Mouse (Mus musculus) c-Kit-negative CD71-positive TER-119-positive erythroid progenitor cells, embryonic 14.5 days (primary cell): ENCODE measurements around the gene Pcf11.

ENCODE experiments used
- DNase-seq: peaks from one replicate; pipeline ENCODE4 v3.0.0-alpha.2; 2013; ENCODE audit warnings: low read depth, low spot score

Gene Pcf11

DNA sequence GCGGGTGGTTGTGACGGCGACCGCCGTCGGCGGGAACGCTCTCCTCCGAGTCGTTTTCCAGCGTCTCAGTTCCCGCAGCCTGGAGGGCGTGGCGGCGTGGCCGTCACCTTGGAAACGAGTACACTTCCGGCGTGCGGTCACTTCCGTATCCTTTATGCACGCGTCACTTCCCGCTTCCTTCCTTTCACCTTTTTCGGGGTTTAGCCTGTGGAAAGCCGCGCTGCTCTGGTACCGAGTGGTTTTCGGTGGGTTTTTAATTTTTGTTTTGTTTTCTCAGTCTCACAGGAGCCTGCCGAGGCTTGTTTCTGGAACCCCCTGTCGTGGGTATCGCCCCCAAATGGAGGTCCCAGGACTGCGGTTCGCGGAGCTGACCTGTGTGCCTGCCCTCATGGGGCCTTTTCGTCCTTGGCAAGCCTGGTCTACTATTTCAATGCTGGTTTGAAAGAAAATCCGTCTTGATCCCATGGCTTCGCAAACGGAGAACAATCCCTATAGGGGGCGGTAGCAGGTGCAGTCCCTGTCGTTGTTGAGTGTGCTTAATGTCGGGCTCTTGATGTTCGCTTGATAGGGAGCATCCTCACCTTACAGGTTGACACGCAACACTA is 32.6 kb downstream of the Pcf11 start, which contains the start of gene Ankrd42:
Gene Ankrd42 (minus strand): TSS at position 122 of the 605 bp plus-strand sequence.
- peak; percentile 86 for DNase-seq

DNA sequence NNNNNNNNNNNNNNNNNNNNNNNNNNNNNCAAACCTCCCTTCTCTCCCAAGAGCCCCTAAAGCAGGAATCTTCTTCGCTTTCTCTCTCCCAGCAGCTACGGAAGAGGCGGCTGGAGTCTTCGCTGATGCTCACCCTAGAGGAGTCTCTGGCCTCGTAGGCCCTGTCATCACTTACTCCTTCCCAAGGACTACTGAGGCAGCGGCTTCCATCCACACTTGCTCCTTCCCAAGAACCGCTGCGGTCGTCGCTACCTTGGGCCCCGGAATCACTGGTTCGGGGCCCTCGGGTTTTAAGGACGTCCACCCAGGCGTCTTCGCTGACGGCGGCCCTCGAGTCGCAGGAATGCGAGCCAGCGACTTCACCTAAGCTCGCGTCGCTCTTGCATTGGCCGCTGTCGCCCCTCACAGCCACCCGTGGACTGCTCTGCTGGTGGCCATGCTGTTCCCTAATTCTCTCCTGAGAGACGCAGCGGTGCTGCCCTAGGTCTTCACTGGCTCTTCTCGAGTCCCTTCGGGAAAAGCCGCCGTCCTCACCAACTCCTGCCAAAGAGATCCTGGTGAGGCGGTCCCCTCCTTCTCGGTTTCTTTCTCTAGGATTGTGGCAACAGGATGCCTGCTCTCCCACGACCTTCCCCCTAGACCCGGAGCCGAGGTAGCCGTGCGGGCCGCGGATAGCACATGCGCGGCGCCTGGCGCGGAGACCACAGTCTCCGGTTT is 33.3 kb downstream of the Pcf11 start:
- DNase-seq = no peak

DNA sequence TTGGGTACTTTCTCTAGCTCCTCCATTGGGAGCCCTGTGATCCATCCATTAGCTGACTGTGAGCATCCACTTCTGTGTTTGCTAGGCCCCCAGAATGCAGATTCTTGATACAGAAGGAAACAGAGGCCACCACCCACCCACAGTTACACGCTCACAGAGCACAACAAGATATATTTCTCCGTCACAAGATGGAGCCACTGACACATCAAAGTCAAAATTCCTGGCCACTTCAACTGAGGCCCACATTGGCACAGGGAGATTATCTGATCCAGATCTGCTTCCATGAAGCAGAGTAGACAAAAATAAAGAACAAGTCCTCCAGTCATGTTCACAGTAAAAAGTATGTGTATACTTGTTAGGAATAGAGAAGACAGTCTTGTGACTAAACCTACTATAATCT is 39.6 kb downstream of the Pcf11 start:
- DNase-seq = no peak

DNA sequence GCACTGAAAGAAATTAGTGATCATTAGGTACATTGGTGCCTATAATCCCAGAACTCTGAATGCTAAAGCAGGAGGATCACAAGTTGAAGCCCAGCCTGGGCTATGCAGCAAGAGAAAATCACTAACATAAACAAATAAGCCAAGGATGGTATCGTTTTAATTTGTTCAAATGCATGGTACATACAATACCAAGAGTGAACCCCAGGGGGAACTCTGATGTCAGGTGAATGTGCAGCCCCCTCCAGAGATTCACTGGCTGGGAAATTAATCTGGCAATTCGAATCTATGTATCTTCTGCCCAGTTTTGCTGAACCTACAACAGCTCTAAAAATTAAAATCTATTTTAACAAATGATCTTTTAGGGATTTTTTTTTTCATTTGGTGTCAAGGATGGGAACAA is 45.2 kb downstream of the Pcf11 start:
- no peak for DNase-seq

DNA sequence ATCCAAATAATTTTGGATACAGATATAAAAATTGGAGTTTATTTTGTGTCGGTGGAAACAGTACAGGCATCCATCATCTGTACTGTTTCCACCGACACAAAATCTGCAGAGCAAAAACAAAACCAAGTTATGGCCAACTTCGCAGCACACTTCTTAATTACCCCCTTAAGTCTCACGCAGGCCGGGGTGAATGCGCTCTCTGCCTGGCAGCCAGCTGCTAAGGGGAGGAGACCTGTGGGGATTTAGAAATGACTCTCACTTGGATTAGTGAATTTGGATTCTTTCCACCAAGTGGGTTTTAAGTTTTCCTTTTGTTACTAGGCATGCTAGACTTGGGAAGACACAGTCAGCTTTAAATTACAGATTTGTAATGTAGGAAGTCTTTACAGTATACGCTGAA is 58.9 kb downstream of the Pcf11 start:
- DNase-seq = no peak

DNA sequence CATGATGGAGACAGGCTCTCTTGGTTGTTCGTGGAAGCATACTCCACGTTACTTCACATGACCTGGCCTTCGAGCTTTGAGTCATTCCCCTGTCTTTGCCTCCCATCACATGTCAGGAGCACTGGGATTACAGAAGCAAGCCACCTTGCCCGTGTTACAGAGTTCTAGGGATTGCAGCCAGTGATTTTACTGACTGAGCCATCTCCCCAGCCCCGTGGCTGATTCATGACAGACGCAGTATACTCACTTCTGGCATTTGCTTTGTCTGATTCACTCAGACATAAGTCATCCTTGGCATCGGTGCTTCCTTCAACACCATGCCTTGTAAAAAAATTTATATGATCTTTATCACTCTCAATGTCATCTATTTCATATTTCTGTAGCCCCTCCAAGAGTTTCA is 64.8 kb downstream of the Pcf11 start:
- no peak for DNase-seq
